ENCODE assay signal across 28 mouse cellular contexts in the genomic region with DNA sequence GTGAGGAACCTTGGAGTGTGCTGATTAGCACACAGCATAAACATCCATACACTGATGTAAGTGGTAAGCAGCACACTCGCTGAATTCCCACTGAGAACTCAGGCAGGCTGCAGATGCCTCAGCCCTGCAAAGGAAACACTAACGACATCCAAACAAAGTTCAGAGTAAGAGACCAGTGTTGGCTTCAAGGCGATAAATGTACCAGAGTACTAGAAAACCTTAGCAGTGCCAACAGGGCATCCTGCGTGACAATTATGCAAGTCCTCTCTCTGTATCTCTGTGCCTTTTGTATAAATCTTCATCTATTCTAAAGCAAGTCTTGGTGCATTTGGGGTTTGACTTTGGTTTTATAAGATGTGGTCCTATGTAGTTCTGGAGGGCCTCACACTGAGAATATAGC.
"Had no signal": no experiment of that assay in that cellular context is flagged by ENCODE, and none has a peak within 500 bp of the region (broad histone marks: within the 10 kb centered on the region; RNA-seq: fewer than 3 reads in every experiment).

No protein-coding gene starts in this region.

- H3K9ac ChIP-seq: embryonic facial prominence, embryonic 12.5 days; embryonic facial prominence, embryonic 13.5 days; embryonic facial prominence, embryonic 15.5 days; forebrain, embryonic 12.5 days; forebrain, embryonic 13.5 days; forebrain, embryonic 15.5 days; forebrain, postnatal 0 days had no signal

- H3K4me2 ChIP-seq: embryonic facial prominence, embryonic 12.5 days; embryonic facial prominence, embryonic 13.5 days; embryonic facial prominence, embryonic 15.5 days; forebrain, embryonic 12.5 days; forebrain, embryonic 13.5 days; forebrain, embryonic 15.5 days had no signal

- H3K9me3 ChIP-seq: embryonic facial prominence, embryonic 10.5 days; embryonic facial prominence, embryonic 12.5 days; embryonic facial prominence, embryonic 13.5 days; embryonic facial prominence, embryonic 15.5 days; forebrain, embryonic 10.5 days; forebrain, embryonic 12.5 days; forebrain, embryonic 13.5 days; forebrain, embryonic 15.5 days had no signal

- DNase-seq: cerebellum, adult 2 months; cerebellum, adult 8-10 months; cerebellum, adult 9-10 months; cerebellum, adult 9-11 months; cerebellum, postnatal 10 days; cerebellum, postnatal 14 days; cerebellum, postnatal 25 days; cerebellum, postnatal 36 days; embryo, embryonic 11 days; forebrain, postnatal 0 days; gastrocnemius, adult 2 months; gastrocnemius, postnatal 10 days; gastrocnemius, postnatal 14 days; gastrocnemius, postnatal 25 days; gastrocnemius, postnatal 36 days; heart, adult 18-20 months; heart, adult 2 months had no signal

- H3K27ac ChIP-seq: embryonic facial prominence, embryonic 10.5 days; embryonic facial prominence, embryonic 12.5 days; embryonic facial prominence, embryonic 13.5 days; embryonic facial prominence, embryonic 15.5 days; forebrain, embryonic 10.5 days; forebrain, embryonic 12.5 days; forebrain, embryonic 13.5 days; forebrain, embryonic 15.5 days; gastrocnemius, adult 2 months; heart, adult 2 months had no signal

- ATAC-seq: forebrain, embryonic 13.5 days; forebrain, embryonic 14.5 days; forebrain, embryonic 15.5 days; forebrain, embryonic 16.5 days; forebrain, postnatal 0 days had no signal

- H3K27me3 ChIP-seq: embryonic facial prominence, embryonic 12.5 days; embryonic facial prominence, embryonic 13.5 days; embryonic facial prominence, embryonic 15.5 days; forebrain, embryonic 12.5 days; forebrain, embryonic 13.5 days; forebrain, embryonic 15.5 days had no signal

- H3K4me3 ChIP-seq: embryonic facial prominence, embryonic 10.5 days; embryonic facial prominence, embryonic 12.5 days; embryonic facial prominence, embryonic 13.5 days; embryonic facial prominence, embryonic 15.5 days; erythroblast, embryonic 14.5 days; forebrain, embryonic 10.5 days; forebrain, embryonic 12.5 days; forebrain, embryonic 13.5 days; forebrain, embryonic 15.5 days; gastrocnemius, adult 2 months; heart, adult 2 months had no signal
